Mouse (Mus musculus): Measurements from ENCODE around the gene Nfe2.
A peak's percentile ranks its signal among the peaks of the same experiment; 100 is the strongest.

Nfe2 gene

DNA sequence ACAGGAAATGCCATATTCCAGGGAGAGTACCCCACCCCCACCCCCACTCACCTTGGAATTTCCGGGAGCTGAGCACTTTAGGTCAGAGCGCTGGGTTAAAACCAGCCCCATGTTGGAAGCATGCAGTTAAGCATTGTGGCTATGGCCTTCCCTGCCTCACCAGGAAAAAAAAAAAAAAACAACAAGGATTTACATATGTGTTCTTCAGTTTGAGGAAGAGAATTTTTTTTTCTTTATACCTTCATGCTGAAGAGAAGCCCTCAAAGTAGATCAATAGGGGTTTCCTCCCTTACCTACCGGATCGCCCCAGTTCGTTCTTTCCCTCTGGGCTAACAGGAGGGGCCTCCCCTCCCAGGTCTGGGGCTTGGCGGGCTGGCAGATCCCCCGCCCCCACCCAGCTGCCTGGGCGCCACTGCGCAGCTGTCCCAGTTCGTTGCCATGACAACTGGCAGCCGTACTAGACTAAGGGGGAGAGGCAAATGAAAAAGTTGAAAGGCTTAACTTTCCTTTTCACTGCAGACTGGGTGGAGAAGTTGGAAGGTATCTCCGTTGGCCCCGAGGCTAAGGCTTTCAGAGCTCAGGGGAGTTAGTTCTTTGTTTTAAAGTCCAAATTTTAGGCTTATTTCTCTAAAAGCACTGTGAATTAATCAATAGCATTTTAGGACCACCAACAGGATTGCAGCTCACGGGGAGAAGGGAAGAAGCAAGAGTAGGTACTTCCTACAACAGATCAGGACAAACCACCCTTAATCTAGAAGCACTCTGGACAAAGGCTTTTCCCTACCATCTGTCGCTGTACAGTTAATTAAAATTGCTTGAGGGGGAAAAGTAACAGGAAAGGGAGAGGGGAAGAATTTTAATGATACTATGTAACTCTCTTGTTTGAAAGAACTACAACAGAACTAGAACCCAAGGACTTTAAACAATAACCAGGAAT, 43.0 kb downstream of the Nfe2 start:
- peak; percentile 86 for DNase-seq (ENCODE audit: low spot score in 2 of 2)

DNA sequence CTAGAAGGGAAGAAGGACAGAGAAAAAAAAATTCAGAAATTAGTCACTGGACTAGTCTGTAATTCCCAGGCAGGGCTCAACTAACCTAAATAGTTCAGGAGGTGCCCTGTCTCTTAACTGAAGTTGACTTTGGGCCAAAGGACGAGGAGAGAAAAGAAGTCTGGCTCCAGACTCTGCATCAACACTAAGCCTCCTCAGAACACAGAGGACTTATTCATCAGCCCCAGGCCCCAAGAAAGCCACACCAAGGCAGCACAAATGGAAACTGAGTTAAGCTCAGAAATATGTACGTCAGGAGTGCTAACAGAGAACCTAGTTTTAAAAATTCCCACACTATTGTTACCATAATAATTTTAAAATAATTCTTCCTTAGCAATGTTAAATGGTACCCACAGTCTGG, 44.1 kb downstream of the Nfe2 start:
- DNase-seq (ENCODE audit: low spot score in 2 of 2): no peak

DNA sequence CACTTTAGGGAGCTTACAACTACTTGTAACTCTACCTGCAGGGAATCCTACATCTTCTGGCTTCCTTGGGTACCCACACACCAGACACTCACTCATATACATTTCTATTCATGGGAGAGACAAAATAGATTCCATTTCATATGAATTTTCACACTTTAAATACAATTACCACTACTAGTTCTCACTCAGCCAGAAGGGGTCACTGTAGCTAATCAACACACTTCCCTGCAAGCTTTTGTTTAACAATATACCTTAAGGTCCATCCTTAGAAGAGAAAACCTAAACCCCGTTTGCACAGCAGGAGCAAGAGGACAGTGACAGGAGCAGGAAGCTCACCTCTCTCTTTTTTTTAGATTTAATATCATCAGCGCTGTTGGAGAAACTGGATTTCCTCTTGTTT, 53.0 kb downstream of the Nfe2 start:
- DNase-seq (ENCODE audit: low spot score in 2 of 2): no peak

DNA sequence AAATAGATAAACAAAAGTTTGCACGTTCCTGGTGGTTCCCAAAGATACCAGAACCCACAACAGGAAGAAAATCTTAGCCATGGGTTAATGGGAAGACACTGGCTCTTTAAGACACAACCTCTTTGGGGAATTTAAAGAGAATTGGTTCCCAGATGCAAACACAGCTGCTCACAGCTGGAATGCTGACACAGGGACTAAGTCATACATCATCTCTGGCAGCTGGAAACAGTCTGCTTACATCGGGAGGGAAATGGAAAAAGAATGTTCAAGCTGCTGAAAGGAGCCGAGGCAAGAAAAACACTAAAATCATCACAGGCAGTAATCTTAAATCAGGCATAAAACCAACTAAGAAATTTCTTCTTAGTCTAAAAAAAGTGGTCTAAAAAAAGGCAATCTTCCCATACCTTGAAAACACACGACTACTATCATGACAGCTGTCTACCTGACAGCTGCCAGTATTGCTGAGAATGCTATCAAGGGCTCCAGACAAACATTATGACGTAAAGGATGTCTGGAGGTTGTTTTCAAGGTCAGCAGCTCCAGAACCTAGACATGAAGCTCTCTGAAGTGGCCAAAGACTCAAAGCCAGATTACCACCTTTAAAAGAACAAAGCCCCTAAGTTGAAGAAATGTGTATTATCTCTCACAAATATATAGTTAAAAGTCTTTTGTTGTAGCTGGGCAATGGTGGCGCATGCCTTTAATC, 56.0 kb downstream of the Nfe2 start:
- DNase-seq (ENCODE audit: low spot score in 2 of 2): no peak

Measured in right cerebral cortex, adult 2 months (tissue).